Mouse (Mus musculus): ENCODE results near the gene Gpx6. TPM values are rescaled to one million over a fixed set of nuclear protein-coding genes. Genes with fewer than 3 reads are reported as not detected.

Gene Gpx6
- polyA plus RNA-seq, 1 experiment from 2014 or later, result 0.60 TPM

Other genes starting within 250 kb of the Gpx6 start
- gene Olfr1370, start 237.2 kb upstream of the Gpx6 start, polyA plus RNA-seq (2016; fragmentation: Nextera tagmentation; extraction: Ambion mirVana), result not detected in 2 replicates
- not detected in 2 replicates for gene Olfr1369-ps1, start 200.6 kb upstream of the Gpx6 start, polyA plus RNA-seq (2016; fragmentation: Nextera tagmentation; extraction: Ambion mirVana)
- not detected in 2 replicates for gene Olfr263, start 182.5 kb upstream of the Gpx6 start, polyA plus RNA-seq (2016; fragmentation: Nextera tagmentation; extraction: Ambion mirVana)
- not detected in 2 replicates for gene Olfr1368, start 166.3 kb upstream of the Gpx6 start, polyA plus RNA-seq (2016; fragmentation: Nextera tagmentation; extraction: Ambion mirVana)
- 180 TPM in 2 replicates for gene Trim27, start 132.7 kb upstream of the Gpx6 start, polyA plus RNA-seq (2016; fragmentation: Nextera tagmentation; extraction: Ambion mirVana)
- not detected in 2 replicates for gene Gpx5, start 19.4 kb upstream of the Gpx6 start, polyA plus RNA-seq (2016; fragmentation: Nextera tagmentation; extraction: Ambion mirVana)
- not detected in 2 replicates for gene Olfr1367, start 34.8 kb downstream of the Gpx6 start, polyA plus RNA-seq (2016; fragmentation: Nextera tagmentation; extraction: Ambion mirVana)
- gene Zscan12, start 50.7 kb downstream of the Gpx6 start, polyA plus RNA-seq (2016; fragmentation: Nextera tagmentation; extraction: Ambion mirVana), result 16.4 and 17.1 TPM in 2 replicates
- 103 and 105 TPM in 2 replicates for gene Zkscan3, start 90.6 kb downstream of the Gpx6 start, polyA plus RNA-seq (2016; fragmentation: Nextera tagmentation; extraction: Ambion mirVana)
- 5.0 TPM in 2 replicates for gene Pgbd1, start 128.9 kb downstream of the Gpx6 start, polyA plus RNA-seq (2016; fragmentation: Nextera tagmentation; extraction: Ambion mirVana)
- gene Zscan26, start 141.6 kb downstream of the Gpx6 start, polyA plus RNA-seq (2016; fragmentation: Nextera tagmentation; extraction: Ambion mirVana), result 31.8 and 36.0 TPM in 2 replicates
- gene Nkapl, start 156.4 kb downstream of the Gpx6 start, polyA plus RNA-seq (2016; fragmentation: Nextera tagmentation; extraction: Ambion mirVana), result 2.1 TPM in 2 replicates
- gene Zkscan4, start 166.8 kb downstream of the Gpx6 start, polyA plus RNA-seq (2016; fragmentation: Nextera tagmentation; extraction: Ambion mirVana), result 3.6 and 4.1 TPM in 2 replicates
- not detected in 2 replicates for gene Gm10065, start 167.3 kb downstream of the Gpx6 start, polyA plus RNA-seq (2016; fragmentation: Nextera tagmentation; extraction: Ambion mirVana)
- gene AK157302, start 183.1 kb downstream of the Gpx6 start, polyA plus RNA-seq (2016; fragmentation: Nextera tagmentation; extraction: Ambion mirVana), result 0.42 and 0.48 TPM in 2 replicates
- 4.7 and 4.8 TPM in 2 replicates for gene Gm11273, start 189.3 kb downstream of the Gpx6 start, polyA plus RNA-seq (2016; fragmentation: Nextera tagmentation; extraction: Ambion mirVana)
- gene Zkscan8, start 219.0 kb downstream of the Gpx6 start, polyA plus RNA-seq (2016; fragmentation: Nextera tagmentation; extraction: Ambion mirVana), result 8.4 and 8.7 TPM in 2 replicates
- 0.12 and 0.18 TPM in 2 replicates for gene Olfr1366, start 230.7 kb downstream of the Gpx6 start, polyA plus RNA-seq (2016; fragmentation: Nextera tagmentation; extraction: Ambion mirVana)
- 0.05 TPM in 1 of 2 replicates, not detected in the other for gene Olfr1535, start 247.8 kb downstream of the Gpx6 start, polyA plus RNA-seq (2016; fragmentation: Nextera tagmentation; extraction: Ambion mirVana)

Data from limb, embryonic 12.5 days (tissue).